Mouse (Mus musculus) cerebellum, postnatal 25 days (tissue): Measurements from ENCODE around the gene Prkca.
A peak's percentile ranks its signal among the peaks of the same experiment; 100 is the strongest.

Experiments used
- DNase-seq, 2 experiments: peaks; one replicate each; pipeline ENCODE4 v3.0.0; 2021; ENCODE audit warnings: mixed read lengths in 2 of 2

Gene Prkca

DNA sequence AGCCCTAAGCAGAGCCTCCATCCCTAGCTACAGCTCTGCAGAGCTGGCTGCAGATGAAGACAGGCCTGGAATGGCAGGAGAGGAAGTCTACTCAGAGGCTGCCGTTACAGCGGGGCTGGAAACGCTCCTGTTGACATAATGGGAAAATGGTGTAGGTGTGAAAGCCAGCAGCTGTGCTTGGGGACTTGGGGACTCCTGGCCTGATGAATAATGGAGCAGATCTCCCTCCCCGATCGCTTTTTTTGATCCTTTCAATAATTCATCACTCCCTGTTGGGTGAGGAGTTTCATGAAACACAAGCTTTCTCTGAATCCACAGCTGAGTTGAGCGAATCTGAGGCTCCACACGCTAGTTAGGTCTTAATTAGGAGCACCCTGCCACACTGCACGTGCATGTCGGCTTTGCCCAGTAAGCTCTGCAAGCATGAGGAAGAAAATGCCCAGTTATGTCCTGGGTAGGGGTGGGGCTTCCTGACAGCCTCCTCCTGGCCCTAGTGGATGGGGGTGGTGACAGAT, 425.9 kb downstream of the Prkca start:
- DNase-seq, result no peak

DNA sequence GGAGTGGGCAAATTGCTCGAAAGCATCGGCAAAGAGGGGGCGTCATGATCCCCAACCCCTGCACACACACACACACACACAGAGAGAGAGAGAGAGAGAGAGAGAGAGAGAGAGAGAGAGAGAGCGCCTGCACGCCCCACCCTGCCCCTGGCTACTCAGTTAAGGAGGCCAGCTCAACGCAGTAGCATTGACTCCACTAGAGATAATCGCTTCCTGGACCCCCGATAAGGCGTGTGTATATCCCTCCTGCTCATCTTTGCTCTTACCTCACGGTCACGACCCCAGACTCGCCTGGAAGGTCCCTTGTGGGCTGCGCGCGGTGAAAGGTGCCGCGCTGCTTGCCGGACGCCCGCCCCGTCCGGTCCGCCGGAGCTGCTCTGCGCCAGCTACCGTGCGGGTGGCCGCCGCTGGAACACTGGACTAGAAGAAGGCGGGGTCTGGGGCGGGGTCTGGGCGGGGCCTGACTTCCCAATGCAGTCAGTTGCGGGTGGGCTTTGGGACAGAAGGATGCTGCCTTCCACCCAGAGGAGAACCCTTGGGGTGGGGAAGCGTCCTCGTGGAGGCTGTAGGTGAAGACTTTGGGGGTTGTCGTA, 429.0 kb downstream of the Prkca start, which contains the start of gene Cacng5:
Cacng5 (minus strand) TSS at position 422 of the 593 bp plus-strand sequence.
- DNase-seq, result peak in 1 of 2 experiments; percentile 31

DNA sequence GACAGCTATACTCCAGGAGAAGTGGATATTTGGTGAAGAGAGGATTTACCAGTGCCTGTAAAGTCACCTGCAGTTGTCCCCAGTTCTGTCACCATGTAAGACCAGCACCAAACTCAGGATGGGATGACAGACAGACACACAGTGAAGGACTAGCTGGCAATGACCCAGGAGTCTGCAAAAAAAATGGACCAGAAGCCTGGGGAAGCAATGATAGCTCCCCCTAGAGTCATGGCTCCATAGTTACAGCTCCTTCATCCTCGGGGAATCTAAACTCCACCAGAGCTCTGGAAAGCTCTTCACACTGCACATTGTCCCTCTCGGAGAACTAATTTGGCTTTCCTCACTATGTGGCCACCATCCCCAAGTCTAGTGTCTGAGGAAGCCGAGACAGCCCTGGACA, 430.4 kb downstream of the Prkca start:
- DNase-seq, result peak in 1 of 2 experiments; percentile 17

DNA sequence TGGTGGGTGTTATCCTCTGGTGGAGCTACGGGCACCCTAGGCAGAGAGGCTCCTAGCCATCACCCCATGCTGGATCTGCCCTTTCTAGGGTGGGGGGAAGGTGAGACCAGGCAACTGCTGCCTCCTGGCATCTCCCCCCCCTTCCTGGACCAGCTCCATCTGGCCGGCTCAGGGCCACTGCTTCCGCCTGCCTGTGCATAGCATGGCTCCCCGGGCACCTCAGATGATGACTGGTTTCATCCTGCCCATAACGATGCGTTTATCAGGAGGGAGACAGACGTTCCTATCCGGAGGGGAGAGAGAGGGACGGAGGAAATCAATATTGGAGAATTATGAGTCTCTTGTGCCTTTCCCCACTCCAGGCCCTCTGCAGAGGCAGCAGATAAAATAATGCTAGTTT, 438.4 kb downstream of the Prkca start:
- peak; percentile 29 to 60 for DNase-seq

DNA sequence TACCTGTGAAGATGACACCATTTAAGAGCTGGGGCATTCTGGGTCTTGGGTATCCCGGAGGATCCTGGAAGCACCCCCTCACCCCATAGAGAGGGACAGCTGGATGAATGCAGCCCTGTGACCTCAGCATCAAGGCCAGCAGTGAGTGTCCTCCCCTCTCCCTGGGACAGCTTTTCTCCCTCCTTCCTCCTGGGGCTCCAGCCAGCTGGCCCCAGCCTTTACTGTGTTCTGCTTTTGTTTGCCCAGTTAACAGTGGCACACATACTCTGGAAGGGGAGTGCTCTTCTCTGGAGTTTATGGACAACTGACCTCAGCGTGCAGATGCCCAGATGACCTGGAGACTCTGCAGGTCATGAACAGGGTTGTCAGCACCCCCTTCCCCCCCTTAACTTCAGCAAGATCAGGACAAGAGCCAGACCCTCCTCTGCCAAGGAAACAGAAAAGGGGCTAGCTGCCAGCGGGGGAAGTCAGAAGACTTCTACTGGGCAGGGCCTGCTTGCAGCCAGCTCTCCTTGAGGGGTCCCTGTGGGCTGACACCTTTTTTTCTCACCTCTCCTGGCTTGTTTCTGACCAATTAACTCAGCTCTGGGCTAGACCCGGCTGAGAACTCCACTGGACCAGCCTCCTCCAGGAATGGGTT, 439.6 kb downstream of the Prkca start:
- DNase-seq, result peak; percentile 24 to 38

DNA sequence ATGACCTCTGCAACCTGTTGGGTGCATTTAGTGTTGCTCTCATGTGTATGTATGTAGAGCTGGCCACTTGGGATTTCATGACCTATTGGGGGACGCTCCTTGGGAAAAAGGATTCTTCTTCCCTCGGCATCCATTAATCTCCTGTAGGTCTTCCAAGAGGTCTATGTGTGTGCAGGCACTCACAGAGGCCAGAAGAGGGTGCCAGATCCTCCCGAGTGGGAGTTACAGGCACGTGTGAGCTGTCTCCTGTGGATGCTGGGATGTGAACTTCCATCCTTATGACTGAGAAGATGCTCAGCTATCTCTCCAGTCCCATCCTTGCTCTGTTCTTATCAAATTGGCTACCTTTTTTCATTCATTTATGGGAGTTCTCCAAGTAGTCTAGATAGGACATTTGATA, 443.3 kb downstream of the Prkca start:
- DNase-seq, result no peak

DNA sequence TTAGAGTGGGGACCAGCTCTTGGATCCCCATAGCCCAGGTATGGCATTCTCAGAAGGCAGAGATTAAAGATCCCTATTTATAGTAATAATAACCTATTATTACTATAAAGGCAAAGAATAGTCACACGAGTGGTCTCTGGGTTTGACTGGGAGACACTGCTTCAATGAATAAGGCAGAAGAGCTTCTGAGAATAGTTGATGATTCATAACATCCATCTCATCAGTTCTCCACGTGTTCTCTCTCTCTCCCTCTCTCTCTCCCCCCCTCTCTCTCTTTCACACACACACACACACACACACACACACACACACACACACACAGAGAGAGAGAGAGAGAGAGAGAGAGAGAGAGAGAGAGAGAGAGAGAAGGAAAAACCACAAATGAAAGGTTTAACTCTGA, 445.0 kb downstream of the Prkca start:
- DNase-seq, result no peak

DNA sequence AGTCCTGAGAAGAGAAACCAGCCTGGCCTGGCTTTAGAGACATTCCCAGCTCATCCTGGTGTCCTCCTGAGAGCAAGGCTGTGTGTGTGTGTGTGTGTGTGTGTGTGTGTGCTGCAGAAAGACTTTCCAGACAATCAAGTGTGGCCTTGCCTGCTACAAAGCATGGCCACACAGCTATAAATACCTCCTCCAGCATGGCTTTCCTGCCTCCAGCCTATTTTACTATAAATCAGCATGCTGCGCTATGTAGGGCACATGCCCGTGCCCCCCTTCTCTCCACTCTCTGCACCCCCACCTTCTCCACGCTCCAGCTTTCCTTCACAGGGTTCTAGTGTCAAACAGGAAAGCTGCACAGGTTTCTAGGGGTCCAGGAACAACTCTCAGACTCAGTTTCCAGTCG, 448.1 kb downstream of the Prkca start:
- no peak for DNase-seq

DNA sequence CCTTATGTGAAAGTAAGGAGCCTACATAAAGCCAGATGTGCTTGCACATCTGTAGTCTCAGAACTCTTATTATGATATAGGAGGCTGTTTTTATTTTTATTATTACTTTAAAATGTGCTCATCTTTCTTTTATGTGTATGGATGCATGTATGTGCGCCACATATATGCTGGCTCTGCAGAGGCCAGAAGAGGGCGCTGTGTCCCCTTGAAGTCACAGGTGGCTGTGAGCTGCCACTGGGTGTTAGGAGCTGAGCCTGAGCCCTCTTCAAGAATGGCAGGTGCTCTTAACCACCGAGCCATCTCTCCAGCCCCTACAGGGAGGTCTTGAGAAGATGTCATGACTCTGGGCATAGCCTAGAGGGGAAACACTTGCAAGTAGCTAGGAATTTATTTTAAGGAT, 452.4 kb downstream of the Prkca start:
- no peak for DNase-seq

DNA sequence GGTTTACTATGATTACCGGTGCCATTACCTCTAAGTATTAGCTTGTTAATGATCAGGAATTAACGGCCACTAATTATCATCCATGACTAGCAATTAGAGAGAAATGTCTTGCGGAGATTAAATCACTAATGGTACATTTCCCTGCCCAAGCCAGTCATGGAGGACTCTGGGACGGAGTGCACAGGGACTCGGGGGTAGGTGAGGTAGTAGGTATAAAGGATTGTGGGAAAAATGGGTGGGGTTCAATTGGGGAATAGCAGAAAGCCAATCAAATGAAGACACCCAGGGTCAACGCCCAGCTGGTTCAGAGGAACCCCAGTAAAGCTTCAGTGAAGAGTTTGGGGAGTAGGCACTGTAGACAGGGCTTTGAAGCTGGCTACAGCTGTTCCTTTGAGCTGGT, 456.4 kb downstream of the Prkca start:
- no peak for DNase-seq
